Mouse (Mus musculus) heart, postnatal 10 days (tissue): ENCODE results near the gene Hpse. TPM values are rescaled to one million over a fixed set of nuclear protein-coding genes. Genes with fewer than 3 reads are reported as not detected.

Experiments used
- DNase-seq, 2 experiments: peaks; one replicate each; pipeline ENCODE4 v3.0.0; 2021
- intact Hi-C: fragments of 180-260 bp; cut with DNase I; formaldehyde crosslinking; loops from one replicate; pipeline ENCODE4 v1.15.1; 2025
- total RNA-seq, 2 experiments: library from RNA; stranded (reverse); gene quantifications; 2 replicates each; pipeline ENCODE4 v1.2.3; 2021

The Hpse gene
- total RNA-seq, 2 experiments from 2014 or later, result 0.74 to 0.79 TPM

DNA sequence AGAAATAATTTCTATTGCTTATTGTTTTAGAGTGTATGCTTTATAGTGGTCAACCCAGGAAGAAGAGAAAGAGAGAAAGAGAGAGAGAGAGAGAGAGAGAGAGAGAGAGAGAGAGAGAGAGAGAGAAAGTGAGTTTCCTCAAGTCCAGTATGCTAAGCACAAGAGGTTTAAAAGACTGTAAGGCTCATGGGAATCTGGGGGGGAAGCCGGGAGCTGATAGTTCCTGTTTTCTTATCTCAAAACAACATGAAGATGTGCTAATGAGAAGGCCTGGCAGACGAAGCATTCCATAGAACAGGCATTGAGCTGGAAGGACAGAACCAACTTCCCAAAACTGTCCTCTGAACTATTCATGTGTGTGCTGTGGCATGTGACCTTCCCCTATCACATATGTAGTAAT lies 21.6 kb downstream of the Hpse start:
- no peak for DNase-seq
- intact Hi-C loops, result no loop called here

DNA sequence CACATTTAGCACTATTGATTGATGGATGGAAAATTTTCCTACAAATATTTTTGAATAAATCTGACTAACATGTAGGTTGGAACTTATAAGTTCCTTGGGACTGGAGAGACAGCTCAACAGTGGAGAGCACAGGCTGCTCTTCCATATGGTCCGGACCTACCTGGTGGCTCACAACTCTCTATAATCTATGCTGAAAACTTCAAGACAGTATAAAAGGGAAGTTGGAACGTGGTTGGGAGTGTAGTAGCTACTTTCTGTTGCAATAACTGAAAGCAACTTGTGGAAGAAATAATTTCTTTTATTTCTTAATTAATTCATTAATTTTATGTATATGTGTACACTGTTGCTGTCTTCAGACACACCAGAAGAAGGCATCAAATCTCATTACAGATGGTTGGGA lies 22.1 kb downstream of the Hpse start:
- no peak for DNase-seq
- intact Hi-C loops, result no loop called here

DNA sequence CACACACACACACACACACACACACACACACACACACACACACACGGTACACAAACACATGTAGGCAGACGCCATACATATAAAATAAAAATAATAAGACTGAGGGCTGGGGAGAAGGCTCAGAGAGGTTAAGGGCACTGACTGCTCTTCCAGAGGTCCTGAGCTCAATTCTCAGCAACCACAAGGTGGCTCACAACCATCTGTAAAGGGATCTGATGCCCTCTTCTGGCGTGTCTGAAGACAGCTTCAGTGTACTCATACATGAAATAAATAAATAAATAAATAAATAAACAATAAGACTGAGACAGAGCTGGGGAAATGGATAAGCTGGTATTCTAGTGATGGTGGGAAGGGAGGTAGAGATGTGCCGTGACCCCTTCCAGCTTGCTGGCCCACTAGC lies 33.9 kb downstream of the Hpse start:
- DNase-seq, result no peak
- intact Hi-C loops, result no loop called here

DNA sequence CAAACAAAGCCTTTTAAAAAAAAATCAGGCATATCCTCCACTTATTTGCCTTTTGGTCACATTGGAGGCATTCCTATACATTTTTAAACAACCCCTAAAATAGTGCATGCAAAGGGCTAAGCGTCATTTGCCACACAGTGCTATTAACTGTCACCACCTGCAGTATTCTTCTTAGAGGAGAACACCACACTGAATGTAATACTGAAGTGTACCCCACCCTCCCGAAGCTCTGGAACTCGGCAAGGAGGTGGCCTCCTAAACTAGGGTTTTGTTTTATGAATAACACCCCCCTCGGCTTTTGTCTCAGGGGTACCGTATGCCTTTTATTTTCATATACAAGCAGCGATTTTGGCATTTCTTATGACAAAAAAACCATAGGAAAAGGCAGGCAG lies 39.0 kb downstream of the Hpse start:
- intact Hi-C loops, result no loop called here
- no peak for DNase-seq

DNA sequence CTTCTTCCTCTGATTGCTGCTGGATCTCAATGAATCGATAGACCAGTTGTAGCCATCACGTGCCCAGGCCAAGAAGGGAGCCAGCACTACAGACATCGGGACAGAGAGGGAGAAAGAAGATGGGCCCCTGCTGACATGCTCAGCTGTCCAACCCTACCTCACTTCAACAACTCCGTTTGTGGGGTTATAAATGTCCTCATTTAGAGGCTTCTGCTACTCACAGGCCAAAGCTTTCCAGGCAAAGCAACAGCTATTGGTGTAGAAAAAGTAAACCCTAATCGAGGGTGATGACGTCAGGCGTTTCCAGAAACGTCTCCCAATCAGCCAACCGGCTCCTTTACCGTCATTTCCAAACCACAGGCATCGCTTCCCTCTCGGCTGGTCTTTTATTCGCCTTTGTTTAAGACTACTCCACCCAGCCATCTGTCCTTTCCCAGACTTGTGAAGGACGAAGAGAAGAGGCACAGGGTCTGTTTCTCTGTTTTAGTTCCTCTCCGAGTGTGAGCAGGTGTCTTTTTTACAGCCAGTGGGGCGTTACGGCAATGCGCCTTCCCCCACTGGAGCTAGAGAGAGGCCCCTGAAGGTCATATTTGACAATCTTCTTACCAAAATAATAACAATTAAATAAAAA lies 39.5 kb downstream of the Hpse start:
- DNase-seq, result no peak
- intact Hi-C loops, result loop anchor here (5.0 kb wide), 2 partner anchors 102 to 117 kb away; partner anchors contain the start of genes Helq and Mrps18c

DNA sequence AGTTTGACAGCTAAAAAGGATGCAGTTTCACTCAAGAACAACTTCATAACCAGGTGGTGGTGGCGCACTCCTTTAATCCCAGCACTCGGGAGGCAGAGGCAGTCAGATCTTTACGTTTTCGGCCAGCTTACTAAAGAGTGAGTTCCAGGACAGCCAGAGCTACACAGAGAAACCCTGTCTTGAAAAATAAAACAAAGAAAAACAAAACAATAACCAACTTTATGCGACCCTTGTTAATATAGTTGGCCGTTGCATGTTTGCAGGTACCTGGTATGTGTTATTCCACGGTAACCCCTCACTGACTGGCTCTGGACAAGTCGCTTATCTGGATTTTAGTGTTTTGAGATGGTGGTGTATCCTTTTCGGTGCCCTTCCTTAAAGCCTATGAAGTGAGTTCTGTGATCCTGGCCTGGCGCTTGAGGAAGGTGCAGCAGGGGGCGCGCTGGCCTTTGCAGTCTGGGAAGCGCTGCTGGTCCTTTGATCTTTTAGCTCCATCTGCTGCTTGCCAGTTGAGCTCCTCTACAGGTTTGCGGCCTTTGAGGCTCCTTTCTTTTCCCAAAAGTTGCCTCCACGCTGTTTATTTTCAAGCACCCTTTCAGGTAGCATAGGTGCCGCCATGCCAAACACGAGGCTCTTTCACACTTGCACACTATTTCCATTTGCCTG lies 44.7 kb downstream of the Hpse start, which contains the start of gene Coq2:
Coq2 (minus strand) TSS at position 430 of the 666 bp plus-strand sequence.
- peak; percentile 83 to 86 for DNase-seq
- intact Hi-C loops, result loop anchor here (2.0 to 5.0 kb wide), 3 partner anchors 107 to 240 kb away; partner anchors contain the start of genes Helq and Mrps18c

DNA sequence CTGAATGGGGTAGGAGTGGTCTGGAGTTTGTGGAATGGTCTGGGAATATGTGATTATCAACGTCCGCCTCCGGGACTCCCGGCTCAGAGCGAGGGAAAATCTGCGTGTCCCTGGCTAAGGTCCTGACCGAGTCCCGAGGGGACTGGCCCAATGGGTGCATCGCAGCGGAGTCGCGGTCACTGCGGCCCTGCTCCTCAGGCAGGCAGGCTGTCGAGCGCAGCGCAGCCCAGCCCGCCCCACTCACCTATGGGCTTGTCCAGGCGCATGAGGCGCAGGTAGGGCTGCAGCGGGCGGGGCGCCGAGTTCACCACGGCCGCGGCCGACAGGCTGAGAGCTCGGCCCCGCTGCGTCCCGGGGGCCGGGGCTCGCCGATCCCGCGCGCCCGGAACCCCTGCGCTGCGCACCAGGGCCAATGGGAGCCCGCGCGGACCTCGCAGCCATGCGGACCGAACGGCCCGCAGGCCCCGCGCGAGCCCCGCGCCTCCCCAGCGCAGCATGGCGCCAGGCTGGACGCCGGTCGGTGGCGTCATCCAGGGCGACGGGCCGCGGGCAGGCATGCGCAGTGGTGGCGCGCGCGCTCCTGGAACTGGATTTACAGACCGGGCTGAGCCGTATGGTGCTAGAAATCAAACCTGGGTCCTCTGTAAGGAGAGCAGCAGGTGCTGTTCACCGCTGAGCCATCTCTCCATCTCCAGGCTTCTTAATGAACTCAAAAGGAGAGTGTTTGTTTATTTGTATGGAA lies 45.6 kb downstream of the Hpse start:
- intact Hi-C loops, result loop anchor here (2.0 kb wide), 1 partner anchor 241 kb away; no protein-coding TSS in a partner anchor
- peak; percentile 92 to 93 for DNase-seq

DNA sequence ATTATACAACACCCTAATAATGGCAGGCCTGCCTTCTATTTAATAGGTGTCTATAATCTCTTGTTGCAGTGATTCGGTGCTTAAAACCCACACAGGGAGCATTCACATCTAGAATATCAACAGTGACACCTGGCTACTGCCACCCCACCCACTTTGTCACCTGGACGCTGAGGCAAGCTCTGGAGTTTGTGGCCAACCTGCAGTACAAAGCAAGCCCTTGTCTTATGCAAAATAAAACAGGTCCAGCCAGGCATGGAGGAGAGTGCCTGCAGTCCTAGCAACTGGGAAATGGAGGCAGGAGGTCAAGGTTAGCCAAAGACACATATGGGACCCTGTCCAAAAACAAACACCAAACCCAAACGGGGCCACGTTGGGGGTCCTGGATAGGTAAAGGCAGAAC lies 47.1 kb downstream of the Hpse start:
- intact Hi-C loops, result no loop called here
- no peak for DNase-seq

DNA sequence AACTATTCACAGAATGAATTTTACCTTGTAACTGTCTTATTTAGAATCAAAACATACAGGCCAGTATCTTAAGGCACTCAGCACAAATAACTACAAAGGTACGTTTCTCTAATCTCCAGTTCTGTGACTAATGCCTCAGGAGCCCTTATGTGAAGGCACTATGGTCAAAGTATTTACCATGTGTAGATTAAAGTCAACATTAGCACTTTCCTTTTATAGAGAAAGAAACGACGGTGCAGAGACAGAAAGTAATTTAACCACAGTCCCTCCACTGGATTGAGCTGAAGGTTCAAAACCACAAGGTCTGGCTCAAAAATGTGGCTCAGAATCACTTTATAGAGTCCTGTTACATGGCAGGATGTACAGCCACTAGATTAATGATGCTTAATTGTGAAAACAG lies 47.6 kb downstream of the Hpse start:
- intact Hi-C loops, result no loop called here
- DNase-seq, result no peak

DNA sequence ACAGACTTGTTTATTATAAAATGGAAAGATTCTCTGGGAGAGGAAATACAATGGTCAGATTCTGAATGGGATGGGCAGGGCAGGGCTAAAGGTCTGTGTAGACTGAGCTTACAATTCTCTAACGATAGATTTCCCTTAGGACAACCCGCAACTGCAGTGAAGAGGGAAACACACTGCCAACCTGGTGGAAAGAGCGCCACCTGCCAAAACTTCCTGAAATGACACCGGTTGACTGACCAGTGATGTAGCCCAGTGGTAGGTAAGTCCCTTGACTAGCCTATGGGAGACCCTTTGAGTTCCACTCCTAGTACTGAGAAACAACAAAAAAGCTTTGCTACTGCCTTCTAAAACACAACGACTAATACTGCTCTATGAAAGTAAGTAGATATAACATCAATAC lies 48.1 kb downstream of the Hpse start:
- intact Hi-C loops, result no loop called here
- DNase-seq, result peak in 1 of 2 experiments; percentile 57

DNA sequence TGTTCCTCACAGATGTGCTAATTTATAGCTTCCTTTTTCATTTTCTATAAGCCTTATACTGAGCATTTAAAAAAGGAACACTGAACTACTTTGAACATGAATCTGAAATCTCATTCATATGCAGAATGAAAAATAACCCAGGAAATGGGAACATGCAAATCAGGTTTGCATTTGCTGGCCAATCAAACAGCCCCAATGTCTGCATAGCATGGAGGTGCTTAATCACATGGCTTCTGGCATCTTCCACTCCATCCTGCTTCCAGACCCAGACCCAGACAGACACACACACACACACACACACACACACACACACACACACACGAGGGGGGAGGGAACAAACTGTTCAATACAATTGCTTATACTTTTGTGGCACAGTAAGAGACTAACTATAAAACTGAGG lies 52.6 kb downstream of the Hpse start:
- DNase-seq, result no peak
- intact Hi-C loops, result no loop called here

DNA sequence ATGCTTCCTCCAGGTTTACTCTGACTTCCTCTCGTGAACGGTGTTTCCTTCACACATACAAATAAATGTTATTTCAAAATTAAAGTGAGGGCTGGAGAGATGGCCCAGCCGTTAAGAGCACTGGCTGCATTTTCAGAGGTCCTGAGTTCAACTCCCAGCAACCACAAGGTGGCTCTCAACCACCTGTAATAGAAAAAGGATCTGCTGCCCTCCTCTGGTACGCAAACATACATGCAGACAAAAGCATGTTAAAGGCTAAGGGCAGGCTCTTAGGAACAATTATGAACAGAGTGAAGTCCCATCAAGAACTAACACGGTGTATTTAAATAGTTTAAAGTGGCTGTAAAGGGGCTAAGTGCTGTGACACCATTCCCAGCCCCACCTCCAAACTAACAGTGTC lies 55.7 kb downstream of the Hpse start:
- intact Hi-C loops, result loop anchor here (2.0 kb wide), 1 partner anchor 117 kb away; no protein-coding TSS in a partner anchor
- DNase-seq, result peak; percentile 54

DNA sequence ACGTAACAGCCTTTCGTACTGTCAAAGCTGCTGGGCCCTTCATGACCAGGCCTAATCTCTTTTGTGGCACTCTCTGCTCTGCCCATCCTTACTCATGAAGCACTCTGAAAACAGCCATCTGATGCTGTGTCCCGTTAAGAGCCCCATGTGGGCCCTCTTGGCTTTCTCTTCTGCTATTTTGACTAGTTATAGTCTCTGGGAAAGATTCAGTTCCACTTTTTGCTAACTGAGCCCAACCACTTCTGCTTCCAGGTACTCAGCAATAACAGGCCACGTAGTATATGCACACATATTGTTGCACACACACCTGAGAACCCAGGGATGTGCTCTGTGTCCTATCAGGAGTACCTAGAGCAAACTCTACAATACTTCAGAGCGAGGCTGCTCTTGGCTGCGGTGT lies 56.5 kb downstream of the Hpse start:
- intact Hi-C loops, result no loop called here
- DNase-seq, result no peak

DNA sequence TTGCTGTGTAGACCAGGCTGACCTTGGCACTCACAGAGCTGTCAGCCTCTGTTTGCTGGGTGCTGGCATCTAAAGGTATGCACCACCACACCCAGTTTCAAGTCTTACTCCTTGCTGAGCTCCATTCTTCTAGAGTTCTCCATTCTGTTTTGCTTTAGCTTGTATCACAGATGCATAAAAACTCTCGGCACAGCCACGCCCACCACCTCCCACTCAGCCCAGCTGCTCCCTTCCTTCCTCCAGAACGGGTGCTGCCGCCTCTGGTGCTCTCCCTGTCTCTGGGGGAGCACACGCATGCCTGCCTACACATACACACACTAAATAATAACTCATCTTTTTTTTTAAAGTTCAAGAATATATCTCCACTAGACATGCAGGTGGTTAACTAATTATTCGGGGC lies 61.1 kb downstream of the Hpse start:
- intact Hi-C loops, result no loop called here
- DNase-seq, result no peak

DNA sequence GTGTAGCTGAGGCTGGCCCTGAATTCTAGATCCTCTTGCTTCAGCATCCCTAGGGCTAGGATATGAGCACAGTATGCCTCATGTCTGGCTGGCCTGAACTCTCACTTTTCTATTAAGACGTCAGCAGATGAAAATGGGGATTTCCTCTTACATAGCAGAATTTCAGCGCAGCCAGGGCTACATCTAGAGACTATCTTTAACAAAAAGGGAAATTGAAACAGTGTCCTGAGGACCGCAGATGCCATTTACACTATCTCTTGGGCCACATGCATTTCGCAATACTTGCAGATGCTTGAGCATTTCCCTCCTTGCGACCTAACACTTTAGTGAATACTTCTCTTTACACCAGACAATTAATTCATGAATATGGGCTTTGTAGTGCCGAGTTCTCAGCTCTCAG lies 63.2 kb downstream of the Hpse start:
- intact Hi-C loops, result no loop called here
- DNase-seq, result no peak

DNA sequence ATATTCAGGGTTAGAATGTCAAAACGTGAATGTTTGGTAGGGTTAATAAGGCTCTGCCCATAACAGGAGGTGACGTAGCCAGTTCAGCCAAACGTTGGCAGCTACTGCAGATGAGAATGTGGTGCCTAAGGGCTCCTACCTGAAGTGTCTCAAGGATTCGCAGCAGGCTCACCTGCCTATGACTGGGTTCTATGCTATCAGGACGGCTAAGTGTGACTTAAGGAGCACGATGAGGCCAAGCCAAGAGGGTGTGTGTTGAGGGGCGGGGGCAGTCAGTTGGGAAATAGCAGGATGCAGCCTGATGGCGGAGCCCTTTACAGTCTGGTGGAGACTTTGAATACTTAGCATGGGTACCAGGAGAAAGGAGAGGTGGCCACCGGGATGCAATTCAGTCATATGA lies 67.2 kb downstream of the Hpse start:
- DNase-seq, result no peak
- intact Hi-C loops, result no loop called here

DNA sequence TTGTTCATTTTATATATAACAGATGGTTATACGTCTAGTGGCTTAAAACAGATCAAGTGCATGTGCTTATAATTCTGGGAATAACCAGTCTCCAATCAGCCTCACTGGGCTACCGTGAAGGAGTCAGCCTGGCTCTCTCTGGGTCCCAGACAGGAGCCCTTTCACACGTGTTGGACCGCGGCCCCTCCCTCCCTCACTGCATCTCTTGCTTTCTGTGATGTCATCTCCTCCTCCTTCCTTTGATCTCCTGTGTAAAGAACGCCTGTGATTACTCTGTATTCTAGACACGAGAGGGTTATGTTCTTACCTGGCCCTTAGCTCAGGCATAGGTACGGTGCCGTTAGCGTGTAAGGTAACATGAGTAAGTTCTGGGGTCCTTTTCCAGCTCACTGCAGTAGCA lies 68.0 kb downstream of the Hpse start:
- intact Hi-C loops, result no loop called here
- no peak for DNase-seq

DNA sequence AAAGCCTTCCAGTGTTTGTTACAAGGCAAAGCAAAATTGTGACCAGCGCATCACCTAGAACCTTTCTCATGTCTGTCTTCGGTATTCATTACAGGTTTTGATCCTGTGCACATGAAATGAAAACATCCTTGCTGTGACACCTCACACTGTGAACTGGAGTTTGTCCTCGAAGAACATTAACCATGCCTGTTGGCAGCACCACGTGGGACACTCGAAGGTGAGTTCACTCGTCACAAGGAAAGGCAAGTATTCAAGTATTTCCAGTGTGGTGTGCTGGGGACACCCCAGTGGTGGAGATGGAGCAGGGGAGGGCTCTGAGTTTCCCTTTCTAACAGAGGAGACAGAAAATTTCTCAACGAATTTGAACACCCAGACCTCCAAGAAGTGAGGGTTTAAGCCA lies 68.5 kb downstream of the Hpse start:
- intact Hi-C loops, result no loop called here
- DNase-seq, result no peak

DNA sequence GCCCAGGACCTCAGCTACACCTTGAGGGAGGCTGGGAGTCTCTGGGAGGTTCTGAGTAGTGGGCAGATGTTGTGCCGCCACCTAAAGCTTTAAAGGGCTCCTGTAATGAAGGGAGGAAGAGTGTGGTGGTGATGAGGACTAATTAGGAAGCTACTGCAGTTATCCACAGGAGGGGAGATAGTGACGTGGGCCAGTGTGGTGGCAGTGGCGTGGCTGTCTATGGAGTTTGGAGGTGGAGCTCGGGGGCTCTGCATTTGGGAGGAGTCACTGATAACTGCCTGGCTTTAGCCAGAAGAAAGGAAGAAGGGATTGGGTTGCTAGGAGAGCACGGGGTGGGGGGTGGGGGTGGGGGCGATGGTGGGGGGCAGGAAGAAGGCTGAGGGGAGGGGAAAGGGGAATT lies 71.0 kb downstream of the Hpse start:
- DNase-seq, result no peak
- intact Hi-C loops, result no loop called here

DNA sequence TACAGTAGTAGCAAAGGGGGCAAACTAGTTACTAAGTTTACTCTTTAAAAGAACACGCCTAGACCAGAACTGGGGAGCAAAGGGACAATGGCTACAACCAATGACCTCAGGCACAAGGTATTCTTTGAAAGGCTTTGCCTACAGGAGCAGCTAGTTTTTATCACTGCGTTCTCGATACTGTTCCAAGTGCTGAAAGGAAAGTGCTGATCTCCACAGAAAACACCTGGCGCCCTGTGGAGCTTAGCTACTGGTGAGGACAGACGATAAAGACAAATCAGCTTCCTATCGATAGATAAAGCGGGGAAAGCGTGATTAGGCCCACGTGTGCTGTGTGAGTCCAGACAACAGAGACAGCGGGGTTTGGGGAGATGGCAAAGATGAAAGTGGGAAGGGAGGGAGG lies 71.5 kb downstream of the Hpse start:
- intact Hi-C loops, result no loop called here
- no peak for DNase-seq

DNA sequence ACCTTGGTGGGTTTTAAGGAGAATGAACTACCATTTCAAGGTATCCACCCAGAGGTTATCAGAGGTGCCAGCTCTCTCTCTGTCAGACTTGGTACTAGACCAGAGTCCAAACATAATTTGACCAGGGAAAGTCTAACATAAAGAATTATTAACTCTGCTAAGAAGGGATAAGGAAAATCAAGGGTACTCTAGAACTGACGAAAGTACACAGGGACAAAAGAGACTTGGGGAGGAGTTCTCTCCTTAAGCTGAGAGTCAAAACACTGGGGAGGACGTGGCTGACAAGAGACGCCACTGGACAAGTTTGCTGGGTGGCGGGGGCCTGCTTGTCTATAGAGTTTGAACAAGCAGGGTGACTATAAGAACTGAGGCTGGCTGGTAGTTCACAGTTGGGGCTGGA lies 73.0 kb downstream of the Hpse start:
- DNase-seq, result no peak
- intact Hi-C loops, result no loop called here
